ENCODE assay signal across 15 mouse cellular contexts in the genomic region with DNA sequence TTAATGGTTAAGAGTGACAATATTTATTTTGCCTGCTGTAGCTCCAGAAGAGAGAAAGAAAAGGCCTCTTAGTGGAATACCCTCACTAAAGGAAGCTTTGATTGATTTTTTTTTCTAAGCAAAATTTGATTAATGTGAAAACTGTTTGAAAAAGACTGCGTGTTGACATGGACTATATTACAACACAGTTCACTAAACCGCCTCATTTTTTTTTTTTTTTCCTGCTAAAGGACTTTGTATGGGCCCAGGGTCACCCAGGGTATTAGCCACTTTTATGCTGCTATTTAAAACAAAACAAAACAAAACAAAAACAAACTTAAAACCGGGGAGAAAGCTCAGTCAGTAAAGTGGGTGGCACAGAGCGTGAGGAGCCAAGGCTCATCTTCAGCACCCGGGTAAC. TPM values are rescaled to one million over a fixed set of nuclear protein-coding genes. Genes with fewer than 3 reads are reported as not detected.
A peak's percentile ranks its signal among the peaks of the same experiment; 100 is the strongest.
DNase-seq lines count a peak whose midpoint lies in the region; TF ChIP-seq lines count a peak whose summit lies in the region.
"Had no signal": no experiment of that assay in that cellular context is flagged by ENCODE, and none has a peak within 500 bp of the region (broad histone marks: within the 10 kb centered on the region; RNA-seq: fewer than 3 reads in every experiment).

No protein-coding gene starts in this region.

- peak; percentile 91 for DNase-seq in liver, adult 2 months (ENCODE audit: extremely low read depth, low read depth, low spot score)
- DNase-seq in liver, result no peak
- DNase-seq: adrenal gland, adult 2 months; adrenal gland, adult 8-10 months; adrenal gland, postnatal 10 days; adrenal gland, postnatal 14 days; adrenal gland, postnatal 25 days; adrenal gland, postnatal 36 days; B cell, adult 2 months; cerebellum, adult 11 months; cerebellum, adult 11-12 months; cerebellum, adult 18-20 months; cerebellum, adult 2 months had no signal

- peaks cover 2% of the 10 kb centered on the region; the same call in 1 of the 2 replicates for H3K36me3 ChIP-seq in liver, adult 2 months (ENCODE audit: control insufficient read depth, insufficient read depth, low read length)
- H3K36me3 ChIP-seq: G1E had no signal

- H3K9ac ChIP-seq in liver, adult 2 months (ENCODE audit: low read depth, low read length), result no peak overlapping the region

- peaks cover 7% of the 10 kb centered on the region for H3K4me1 ChIP-seq in liver, adult 2 months (ENCODE audit: control insufficient read depth, insufficient read depth, low read length)

- H3K27me3 ChIP-seq in liver, adult 2 months (ENCODE audit: control insufficient read depth, insufficient read depth, low read length), result no peaks in the 10 kb centered on the region
- H3K27me3 ChIP-seq: CH12.LX had no signal

- no peak for TF ChIP-seq CTCF in liver, adult 2 months (IDR thresholded peaks at IDR 0.05; ENCODE audit: low read depth, low read length)

- TF ChIP-seq POLR2A in liver, adult 2 months (IDR thresholded peaks at IDR 0.05; ENCODE audit: extremely low read depth, insufficient read depth, low read length), result no peak

- WGBS in liver, adult 2 months, result 19% methylated on average over 5 of the region's 5 CpGs

- no peaks in the 10 kb centered on the region for H3K79me2 ChIP-seq in liver, adult 2 months (ENCODE audit: control insufficient read depth, insufficient read depth, low read length)

- no peak overlapping the region for H3K4me3 ChIP-seq in liver, adult 2 months (ENCODE audit: insufficient read depth, low read depth, low read length)

- H3K27ac ChIP-seq in liver, adult 2 months (replicated peaks; ENCODE audit: insufficient read depth, low read depth, low read length), result peak overlapping the region; percentile 89

RNA-seq across cellular contexts. Expression of gene Cand1, which starts 23.0 kb away (rescaled TPM):
- 30.2 and 34.9 TPM in 2 replicates for total RNA-seq in liver, adult 2 months (2014; rRNA removed)
- polyA plus RNA-seq in liver, adult 2 months (2012; rRNA removed), result 15.2 and 17.7 TPM in 2 replicates
